Mouse (Mus musculus) limb, embryonic 13.5 days (tissue): ENCODE measurements around the gene Sh3tc1. TPM values are rescaled to one million over a fixed set of nuclear protein-coding genes. Genes with fewer than 3 reads are reported as not detected.

ENCODE experiments used
- ATAC-seq: fragments of 200-750 bp; cut with Nextera tagmentation; 2 replicates; pipeline ENCODE4 v1.8.0; 2017; ENCODE audit warnings: low read depth, moderate number of reproducible peaks, moderate TSS enrichment; ENCODE audit not compliant: low FRiP score
- H3K27ac ChIP-seq: fragments of 300-500 bp; sonication (generic); 2 replicates; pipeline ENCODE4 v1.5.1; 2015; ENCODE audit warnings: inconsistent platforms, mild to moderate bottlenecking, moderate library complexity
- H3K27me3 ChIP-seq: fragments of 300-500 bp; sonication (generic); 2 replicates; pipeline ENCODE4 v1.6.1; 2015; ENCODE audit warnings: mild to moderate bottlenecking, inconsistent platforms
- H3K36me3 ChIP-seq: fragments of 300-500 bp; sonication (generic); 2 replicates; pipeline ENCODE4 v1.6.1; 2015; ENCODE audit warnings: inconsistent platforms, mild to moderate bottlenecking, moderate library complexity
- H3K4me1 ChIP-seq: fragments of 300-500 bp; sonication (generic); 2 replicates; pipeline ENCODE4 v1.6.1; 2015; ENCODE audit warnings: inconsistent platforms
- H3K4me2 ChIP-seq: fragments of 300-500 bp; sonication (generic); replicated peaks from 2 replicates; pipeline ENCODE4 v1.6.1; 2015; ENCODE audit warnings: inconsistent platforms, mild to moderate bottlenecking, moderate library complexity
- H3K4me3 ChIP-seq: fragments of 300-500 bp; sonication (generic); 2 replicates; pipeline ENCODE4 v1.5.1; 2015; ENCODE audit warnings: moderate library complexity, mild to moderate bottlenecking, inconsistent platforms
- H3K9ac ChIP-seq: fragments of 300-500 bp; sonication (generic); 2 replicates; pipeline ENCODE4 v1.6.1; 2015; ENCODE audit warnings: mild to moderate bottlenecking, inconsistent platforms
- H3K9me3 ChIP-seq: fragments of 300-500 bp; sonication (generic); 2 replicates; pipeline ENCODE4 v1.6.1; 2016; ENCODE audit warnings: inconsistent platforms
- WGBS: fragments of 180-500 bp; shearing (Covaris S2); methylation state at CpG from one replicate; pipeline ENCODE4 v1.1.7; 2015; 5-methylcytosine and 5-hydroxymethylcytosine counted together
- polyA plus RNA-seq: library from polyadenylated mRNA; unstranded; fragments of >200 nt; fragmentation: Nextera tagmentation; extraction: Ambion mirVana; gene quantifications from 2 replicates; pipeline ENCODE4 v1.2.1, GENCODE M21; 2015

Sh3tc1 gene
- polyA plus RNA-seq, 1 experiment from 2014 or later, result 5.3 TPM

DNA sequence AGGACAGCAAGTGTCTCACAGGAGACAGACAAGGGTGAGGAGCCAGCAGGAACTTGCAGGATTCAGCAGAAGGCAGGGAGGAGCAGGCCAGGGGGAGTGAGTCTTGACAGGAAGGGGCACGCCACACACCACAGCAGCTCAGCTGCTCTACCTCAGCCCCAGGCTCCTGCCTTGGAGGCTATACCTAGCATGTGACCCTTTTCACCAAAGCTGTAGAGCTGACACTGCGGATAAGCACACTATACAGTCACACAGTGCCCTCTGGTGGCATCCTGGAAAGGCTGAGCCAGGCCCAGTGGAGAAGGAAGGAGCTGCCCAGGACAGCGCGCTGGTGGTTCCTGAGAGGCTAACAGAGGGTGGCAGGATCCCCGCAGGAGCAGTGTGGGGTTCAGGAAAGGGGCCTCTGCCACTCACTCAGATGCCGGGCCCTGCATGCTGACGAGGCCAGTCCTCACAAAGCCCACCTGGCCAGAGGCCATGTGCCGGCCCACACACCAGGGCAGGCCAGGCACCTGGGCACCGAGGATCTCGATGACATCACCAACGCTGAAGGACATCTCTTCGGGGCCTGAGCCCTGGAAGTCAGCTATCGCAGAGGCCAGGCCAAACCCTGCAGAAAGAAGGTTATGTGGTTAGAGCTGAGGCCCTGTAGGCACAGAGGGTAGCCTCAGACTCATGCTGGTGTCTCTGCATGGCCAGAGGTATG, 26.0 kb downstream of the Sh3tc1 start:
- Histone ChIP-seq H3K4me2 (no peak overlapping the region), H3K4me1 (peaks cover 3% of the 10 kb centered on the region), H3K27me3 (no peaks in the 10 kb centered on the region), H3K4me3 (no peak overlapping the region), H3K27ac (no peak overlapping the region), H3K9ac (no peak overlapping the region), H3K36me3 (no peaks in the 10 kb centered on the region), H3K9me3 (no peaks in the 10 kb centered on the region)
- peak; percentile 86 for ATAC-seq
- WGBS, result 52% methylated on average over 13 of the region's 13 CpGs

GRCm38 (mm10) chr5:35712517-35712916, 27.3 kb downstream of the Sh3tc1 start:
- Histone ChIP-seq H3K4me2 (no peak overlapping the region), H3K27me3 (no peaks in the 10 kb centered on the region), H3K9me3 (no peaks in the 10 kb centered on the region), H3K9ac (no peak overlapping the region), H3K4me1 (peaks cover 3% of the 10 kb centered on the region), H3K27ac (no peak overlapping the region), H3K36me3 (no peaks in the 10 kb centered on the region), H3K4me3 (no peak overlapping the region)
- 63% methylated on average over 5 of the region's 5 CpGs for WGBS
- no peak for ATAC-seq

DNA sequence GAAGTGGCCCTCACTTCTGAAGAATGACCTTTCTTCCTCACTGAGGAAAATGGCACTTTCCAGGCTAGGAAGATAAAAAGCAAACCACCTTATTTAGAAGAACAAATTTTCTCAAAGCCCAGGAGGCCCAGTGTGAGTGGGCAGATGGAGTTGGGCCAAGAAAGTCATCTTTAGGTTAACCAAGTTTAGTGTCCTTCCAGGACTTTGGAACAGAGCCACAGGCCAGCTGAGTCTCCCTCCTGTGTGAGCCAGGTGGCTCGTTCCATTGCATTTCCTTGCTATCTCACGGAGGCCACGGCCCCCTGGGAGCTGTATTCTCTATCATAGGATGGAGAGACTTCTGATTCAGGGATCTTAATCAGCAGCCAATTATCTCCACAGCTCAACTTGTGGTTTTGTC, 28.9 kb downstream of the Sh3tc1 start:
- no peak for ATAC-seq
- Histone ChIP-seq H3K36me3 (no peaks in the 10 kb centered on the region), H3K9me3 (no peaks in the 10 kb centered on the region), H3K4me1 (peaks cover 3% of the 10 kb centered on the region), H3K27me3 (no peaks in the 10 kb centered on the region), H3K4me2 (no peak overlapping the region), H3K9ac (no peak overlapping the region), H3K27ac (no peak overlapping the region), H3K4me3 (no peak overlapping the region)
- 67% methylated on average over 3 of the region's 3 CpGs for WGBS

DNA sequence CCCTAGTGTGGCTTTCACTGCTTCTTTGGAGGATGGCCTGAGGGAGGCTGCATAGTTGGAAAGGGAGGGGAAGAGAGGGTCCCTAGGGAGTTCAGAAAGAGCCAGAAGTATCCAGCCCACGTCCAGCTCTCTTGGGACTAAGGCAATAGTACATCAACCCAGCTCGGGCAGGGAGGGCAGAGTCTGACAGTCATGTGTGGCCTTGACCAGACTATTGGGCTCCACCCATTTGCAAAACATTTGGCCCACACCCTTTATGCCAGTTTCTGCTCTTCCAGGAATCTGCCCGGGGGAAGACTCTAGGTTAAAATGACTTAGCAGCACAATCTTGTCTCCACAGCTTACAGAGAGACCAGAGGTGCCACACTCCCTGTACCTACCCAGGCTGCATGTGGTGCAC, 29.3 kb downstream of the Sh3tc1 start:
- H3K4me2 ChIP-seq, result no peak overlapping the region
- H3K9me3 ChIP-seq, result no peaks in the 10 kb centered on the region
- H3K27ac ChIP-seq, result no peak overlapping the region
- H3K4me1 ChIP-seq, result peaks cover 3% of the 10 kb centered on the region
- H3K27me3 ChIP-seq, result no peaks in the 10 kb centered on the region
- H3K4me3 ChIP-seq, result no peak overlapping the region
- no peaks in the 10 kb centered on the region for H3K36me3 ChIP-seq
- 73% methylated on average over 3 of the region's 3 CpGs for WGBS
- no peak overlapping the region for H3K9ac ChIP-seq
- ATAC-seq, result no peak

DNA sequence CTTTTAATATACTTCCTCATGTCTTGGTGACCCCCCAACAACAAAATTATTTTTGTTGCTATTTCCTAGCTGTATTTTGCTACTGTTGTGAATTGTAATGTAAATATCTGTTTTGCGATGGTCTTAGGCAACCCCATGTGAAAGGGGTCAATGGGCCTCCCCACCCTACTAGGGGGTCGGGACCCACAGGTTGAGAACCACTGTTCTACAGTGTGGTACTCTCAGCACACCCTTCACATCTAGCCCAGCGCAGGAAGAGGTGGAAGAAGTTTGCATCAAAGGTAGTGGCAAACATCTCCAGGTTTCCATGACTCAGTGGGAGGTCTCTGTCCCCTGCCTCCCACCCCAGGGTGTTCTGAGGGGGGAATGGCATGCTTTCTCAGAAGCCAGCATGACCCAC, 34.4 kb downstream of the Sh3tc1 start:
- Histone ChIP-seq H3K9me3 (no peaks in the 10 kb centered on the region), H3K27ac (no peak overlapping the region), H3K9ac (no peak overlapping the region), H3K4me3 (no peak overlapping the region), H3K4me2 (no peak overlapping the region), H3K36me3 (no peaks in the 10 kb centered on the region), H3K27me3 (no peaks in the 10 kb centered on the region), H3K4me1 (no peaks in the 10 kb centered on the region)
- no peak for ATAC-seq
- WGBS, result 87% methylated on average over 3 of the region's 3 CpGs

DNA sequence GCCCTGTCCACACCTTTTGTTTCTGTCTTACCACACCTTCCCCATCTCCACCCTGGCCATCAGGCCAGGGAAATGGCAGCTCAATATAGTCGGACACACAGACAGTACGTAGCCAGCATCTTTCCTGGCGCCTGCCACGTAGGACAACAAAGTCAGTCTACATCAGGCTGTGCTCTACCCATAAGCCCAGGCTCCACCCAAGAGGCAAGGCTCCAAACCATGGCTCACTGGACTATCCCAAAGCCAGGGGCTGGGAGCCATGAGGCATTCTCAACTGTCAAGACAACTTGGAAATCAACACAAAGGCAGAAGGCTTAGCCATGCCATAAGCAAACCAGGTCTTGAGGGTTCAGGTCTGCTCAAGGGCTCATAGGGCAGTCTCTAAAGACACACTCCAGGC, 36.0 kb downstream of the Sh3tc1 start:
- H3K9ac ChIP-seq, result no peak overlapping the region
- no peak overlapping the region for H3K27ac ChIP-seq
- H3K36me3 ChIP-seq, result no peaks in the 10 kb centered on the region
- H3K27me3 ChIP-seq, result no peaks in the 10 kb centered on the region
- H3K4me1 ChIP-seq, result no peaks in the 10 kb centered on the region
- ATAC-seq, result no peak
- H3K4me3 ChIP-seq, result no peak overlapping the region
- H3K4me2 ChIP-seq, result no peak overlapping the region
- 93% methylated on average over 4 of the region's 4 CpGs for WGBS
- no peaks in the 10 kb centered on the region for H3K9me3 ChIP-seq

DNA sequence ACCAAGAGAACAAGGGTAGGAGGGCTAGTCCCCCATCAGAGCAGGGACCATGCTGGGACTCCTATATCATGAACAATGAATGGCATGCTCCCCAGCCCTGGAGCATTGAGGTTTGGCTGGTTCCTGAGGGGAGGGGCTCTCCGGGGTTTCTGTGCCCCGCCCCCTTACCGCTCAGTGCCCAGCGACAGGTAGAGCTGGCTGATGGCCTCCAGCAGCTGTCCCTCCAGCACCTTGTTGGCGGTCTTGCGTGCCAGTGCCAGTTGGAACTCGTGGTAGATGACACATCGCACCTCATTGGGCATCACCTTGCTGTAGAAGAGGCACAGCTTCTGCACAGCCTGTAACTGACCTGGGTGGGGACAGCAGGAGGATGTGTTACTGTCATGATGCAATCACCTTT, 36.6 kb downstream of the Sh3tc1 start:
- WGBS, result 83% methylated on average over 8 of the region's 8 CpGs

GRCm38 (mm10) chr5:35702582-35703140, 37.1 kb downstream of the Sh3tc1 start:
- H3K36me3 ChIP-seq, result no peaks in the 10 kb centered on the region
- H3K4me3 ChIP-seq, result no peak overlapping the region
- H3K27ac ChIP-seq, result no peak overlapping the region
- ATAC-seq, result no peak
- H3K9me3 ChIP-seq, result no peaks in the 10 kb centered on the region
- WGBS, result 82% methylated on average over 4 of the region's 4 CpGs
- H3K4me1 ChIP-seq, result no peaks in the 10 kb centered on the region
- H3K9ac ChIP-seq, result no peak overlapping the region
- H3K4me2 ChIP-seq, result no peak overlapping the region
- H3K27me3 ChIP-seq, result no peaks in the 10 kb centered on the region

More for the DNA sequence above, 36.6 kb downstream of the Sh3tc1 start:
- Histone ChIP-seq H3K36me3 (no peaks in the 10 kb centered on the region), H3K4me2 (no peak overlapping the region), H3K9me3 (no peaks in the 10 kb centered on the region), H3K27me3 (no peaks in the 10 kb centered on the region), H3K4me1 (no peaks in the 10 kb centered on the region), H3K27ac (no peak overlapping the region), H3K4me3 (no peak overlapping the region), H3K9ac (no peak overlapping the region)
- no peak for ATAC-seq

DNA sequence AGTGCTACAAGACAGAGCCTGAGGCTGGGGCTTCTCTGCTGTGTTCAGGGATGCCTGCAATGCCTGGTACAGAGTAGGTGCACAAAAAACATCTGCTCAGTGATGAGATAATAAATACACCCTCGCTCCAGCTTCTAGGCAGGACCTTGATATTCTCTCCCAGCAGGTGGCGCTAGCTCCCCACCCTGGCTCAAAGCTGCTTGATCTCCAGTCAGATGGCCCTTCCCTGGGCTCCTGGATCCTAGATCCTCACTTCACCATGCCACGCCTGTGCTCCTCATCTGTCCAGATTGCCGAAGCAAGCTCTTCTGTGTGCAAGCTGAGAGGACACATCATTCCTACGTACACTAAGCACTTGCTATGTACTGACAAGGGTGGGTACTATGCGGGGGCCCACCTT, 38.7 kb downstream of the Sh3tc1 start:
- WGBS, result 45% methylated on average over 6 of the region's 6 CpGs
- no peak for ATAC-seq

DNA sequence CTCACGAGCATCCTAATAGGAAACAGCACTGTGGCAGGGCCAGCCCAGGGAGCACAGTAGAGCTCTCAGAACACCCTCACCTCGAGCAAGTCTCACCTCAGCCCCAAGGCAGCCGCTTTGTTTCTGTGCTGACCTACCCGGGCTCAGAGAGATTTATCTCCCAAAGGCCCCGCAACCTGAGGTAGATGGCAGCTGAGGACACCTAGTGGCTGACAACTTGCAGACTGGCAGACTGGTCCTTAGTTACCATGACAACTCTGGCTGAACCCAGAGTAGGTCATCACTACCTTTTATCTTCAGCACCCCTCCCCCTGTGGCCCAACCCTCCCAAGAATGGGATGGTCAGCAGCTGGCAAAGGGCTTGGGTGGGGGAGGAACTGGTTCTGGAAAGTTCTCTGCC, 44.0 kb downstream of the Sh3tc1 start:
- ATAC-seq, result no peak
- WGBS, result 21% methylated on average over 5 of the region's 5 CpGs
- no peak overlapping the region for H3K4me3 ChIP-seq
- no peaks in the 10 kb centered on the region for H3K27me3 ChIP-seq
- H3K27ac ChIP-seq, result no peak overlapping the region
- no peaks in the 10 kb centered on the region for H3K36me3 ChIP-seq
- peaks cover 11% of the 10 kb centered on the region for H3K4me1 ChIP-seq
- H3K9ac ChIP-seq, result no peak overlapping the region
- no peaks in the 10 kb centered on the region for H3K9me3 ChIP-seq
- H3K4me2 ChIP-seq, result no peak overlapping the region

More for the DNA sequence above, 38.7 kb downstream of the Sh3tc1 start:
- Histone ChIP-seq H3K36me3 (no peaks in the 10 kb centered on the region), H3K9me3 (no peaks in the 10 kb centered on the region), H3K4me2 (no peak overlapping the region), H3K27ac (no peak overlapping the region), H3K4me1 (no peaks in the 10 kb centered on the region), H3K9ac (no peak overlapping the region), H3K4me3 (no peak overlapping the region), H3K27me3 (no peaks in the 10 kb centered on the region)

GRCm38 (mm10) chr5:35693638-35694037, 46.1 kb downstream of the Sh3tc1 start:
- 61% methylated on average over 4 of the region's 4 CpGs for WGBS
- Histone ChIP-seq H3K27me3 (no peaks in the 10 kb centered on the region), H3K4me3 (no peak overlapping the region), H3K9ac (no peak overlapping the region), H3K4me1 (peaks cover 26% of the 10 kb centered on the region), H3K9me3 (no peaks in the 10 kb centered on the region), H3K36me3 (no peaks in the 10 kb centered on the region), H3K27ac (no peak overlapping the region), H3K4me2 (no peak overlapping the region)
- no peak for ATAC-seq

DNA sequence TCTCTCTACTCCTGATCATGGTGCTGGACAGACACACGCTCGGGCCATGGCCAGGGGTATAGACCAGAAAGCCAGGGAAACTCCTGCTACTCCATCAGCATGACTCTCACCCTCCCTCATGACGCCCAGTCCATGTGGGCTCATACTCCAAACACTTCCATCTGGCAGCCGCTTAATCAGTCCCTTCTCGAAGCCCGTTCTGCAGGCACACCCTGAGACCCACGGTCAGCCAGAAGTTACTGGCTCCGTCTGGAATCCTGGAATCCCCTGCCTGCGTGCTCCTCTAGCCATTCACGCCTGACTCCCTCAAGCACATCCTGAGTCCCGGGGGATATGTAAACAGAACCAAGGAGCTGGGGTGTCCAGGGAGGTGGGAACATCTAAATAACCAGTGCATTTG, 48.5 kb downstream of the Sh3tc1 start:
- H3K9ac ChIP-seq, result no peak overlapping the region
- no peaks in the 10 kb centered on the region for H3K36me3 ChIP-seq
- H3K4me3 ChIP-seq, result no peak overlapping the region
- no peaks in the 10 kb centered on the region for H3K27me3 ChIP-seq
- H3K4me1 ChIP-seq, result peaks cover 44% of the 10 kb centered on the region
- ATAC-seq, result no peak
- H3K9me3 ChIP-seq, result no peaks in the 10 kb centered on the region
- WGBS, result 35% methylated on average over 11 of the region's 11 CpGs
- no peak overlapping the region for H3K4me2 ChIP-seq
- no peak overlapping the region for H3K27ac ChIP-seq
